Mouse (Mus musculus) lung, embryonic 14.5 days (tissue): ENCODE measurements around the gene Trp53inp2. TPM values are rescaled to one million over a fixed set of nuclear protein-coding genes. Genes with fewer than 3 reads are reported as not detected.
A peak's percentile ranks its signal among the peaks of the same experiment; 100 is the strongest.

Experiments
- ATAC-seq: fragments of 200-750 bp; cut with Nextera tagmentation; 2 replicates; pipeline ENCODE4 v1.8.0; 2017; ENCODE audit warnings: mild to moderate bottlenecking, moderate TSS enrichment, moderate library complexity; ENCODE audit not compliant: insufficient read depth
- DNase-seq: peaks from one replicate; pipeline ENCODE4 v3.0.0-alpha.2; 2015
- H3K27ac ChIP-seq: fragments of 300-500 bp; sonication (generic); 2 replicates; pipeline ENCODE4 v1.5.1; 2014; ENCODE audit warnings: low read depth, mild to moderate bottlenecking, moderate library complexity
- H3K27me3 ChIP-seq: fragments of 300-500 bp; sonication (generic); 2 replicates; pipeline ENCODE4 v1.6.1; 2014; ENCODE audit warnings: low read length, control low read depth; ENCODE audit not compliant: insufficient read depth
- H3K36me3 ChIP-seq: fragments of 300-500 bp; sonication (generic); 2 replicates; pipeline ENCODE4 v1.6.1; 2014; ENCODE audit warnings: control low read depth; ENCODE audit not compliant: insufficient read depth
- H3K4me1 ChIP-seq: fragments of 300-500 bp; sonication (generic); 2 replicates; pipeline ENCODE4 v1.6.1; 2014; ENCODE audit warnings: antibody characterized with exemption, control low read depth; ENCODE audit not compliant: insufficient read depth
- H3K4me2 ChIP-seq: fragments of 300-500 bp; sonication (generic); 2 replicates; pipeline ENCODE4 v1.6.1; 2014; ENCODE audit warnings: mild to moderate bottlenecking
- H3K4me3 ChIP-seq: fragments of 300-500 bp; sonication (generic); 2 replicates; pipeline ENCODE4 v1.5.1; 2014; ENCODE audit warnings: low read depth, low read length
- H3K9ac ChIP-seq: fragments of 300-500 bp; sonication (generic); 2 replicates; pipeline ENCODE4 v1.6.1; 2014
- H3K9me3 ChIP-seq: fragments of 300-500 bp; sonication (generic); 2 replicates; pipeline ENCODE4 v1.6.1; 2016; ENCODE audit warnings: low read depth, low read length, control low read depth
- CTCF ChIP-seq: IDR thresholded peaks from 2 replicates; pipeline ENCODE4 v1.5.1; 2016; ENCODE audit warnings: antibody characterized with exemption, low read depth
- WGBS: fragments of 180-500 bp; shearing (Covaris S2); extraction: QIAGEN DNeasy Blood & Tissue Kit; methylation state at CpG from one replicate; pipeline ENCODE4 v1.1.7; 2014; 5-methylcytosine and 5-hydroxymethylcytosine counted together
- polyA plus RNA-seq: library from polyadenylated mRNA; unstranded; fragments of >200 nt; fragmentation: Nextera tagmentation; extraction: Ambion mirVana; gene quantifications from 2 replicates; pipeline ENCODE4 v1.2.1, GENCODE M21; 2014

The Trp53inp2 gene
- polyA plus RNA-seq: 15.0 and 17.8 TPM in 2 replicates

DNA sequence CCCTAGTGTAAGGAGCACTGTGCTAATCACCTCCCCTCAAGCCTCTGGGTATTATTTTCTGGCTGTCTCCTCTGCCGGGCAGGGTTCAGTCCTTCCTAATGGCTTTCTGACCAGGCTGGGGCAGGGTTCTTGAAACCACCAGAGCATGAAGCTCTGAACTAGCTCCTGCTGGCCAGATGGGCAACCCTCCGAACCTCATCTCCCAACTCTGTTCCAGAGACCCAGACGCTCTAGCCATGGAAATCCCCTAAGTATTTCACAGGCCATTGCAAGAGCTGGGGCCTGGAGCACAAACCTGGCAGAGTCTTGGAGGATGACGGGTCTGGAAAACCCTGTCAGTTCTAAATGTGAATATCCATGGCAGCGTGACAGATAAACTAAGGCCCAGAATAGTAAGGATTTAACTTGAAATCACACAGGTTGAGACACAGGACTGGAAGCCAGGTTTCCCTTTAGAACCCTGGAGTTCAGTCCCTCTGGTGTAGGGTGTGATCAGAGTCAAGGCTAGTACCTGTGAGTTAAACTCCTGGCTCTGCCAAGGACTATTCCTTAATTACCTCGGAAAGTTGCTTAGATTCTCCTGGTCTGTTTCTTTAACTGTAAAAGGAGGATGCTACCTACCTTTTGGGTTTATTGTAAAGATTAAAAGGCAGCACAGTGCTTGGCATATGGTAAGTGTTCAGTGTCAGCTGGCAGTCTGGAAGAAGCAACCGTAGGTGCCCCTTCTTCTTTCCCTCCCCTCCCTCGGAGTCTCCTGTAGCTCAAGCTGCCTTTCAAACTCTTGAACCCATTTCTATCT is at the start of gene Trp53inp2:
TSS of gene Trp53inp2 (plus strand) at position 799 of the 799 bp plus-strand sequence.
- H3K4me1 ChIP-seq: 0 out of 2 replicates have a peak, but pooled peaks cover 4% of the 10 kb centered on the region
- peak within 1 kb of the TSS; percentile 93 for H3K9ac ChIP-seq
- H3K36me3 ChIP-seq: no peaks in the 10 kb centered on the region
- peak within 1 kb of the TSS; percentile 87 for H3K4me2 ChIP-seq
- peak within 1 kb of the TSS; percentile 85 for H3K4me3 ChIP-seq
- DNase-seq (no peak), ATAC-seq (no peak)
- H3K9me3 ChIP-seq: no peaks in the 10 kb centered on the region
- WGBS: 43% methylated on average over 8 of the region's 8 CpGs
- H3K27me3 ChIP-seq: no peaks in the 10 kb centered on the region
- no peak for TF ChIP-seq CTCF
- H3K27ac ChIP-seq: peak within 1 kb of the TSS; percentile 98

DNA sequence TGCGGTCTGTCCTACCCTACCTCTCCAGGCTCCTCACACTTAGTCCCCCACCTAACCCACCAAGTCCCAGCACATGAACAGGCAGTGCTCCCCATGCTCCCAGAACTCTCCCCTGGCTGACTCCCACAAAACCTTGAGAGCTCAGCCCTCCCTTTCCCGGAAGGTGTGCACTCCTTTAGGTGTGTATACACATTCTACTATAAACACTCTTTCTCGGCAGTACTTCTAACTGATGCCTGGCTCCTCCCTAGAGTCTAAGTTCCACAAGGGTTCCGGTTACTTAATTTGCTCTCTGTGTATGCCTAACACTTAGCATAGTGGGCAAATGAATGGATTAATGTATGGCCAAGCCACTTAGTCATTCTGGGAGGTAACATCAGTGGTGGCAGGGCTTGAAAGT is 49.5 kb upstream of the Trp53inp2 start:
- Histone ChIP-seq H3K4me2 (no peak overlapping the region), H3K9me3 (no peaks in the 10 kb centered on the region), H3K4me1 (no peaks in the 10 kb centered on the region), H3K27ac (no peak overlapping the region), H3K4me3 (no peak overlapping the region), H3K9ac (no peak overlapping the region), H3K27me3 (no peaks in the 10 kb centered on the region), H3K36me3 (peaks cover 52% of the 10 kb centered on the region)
- no peak for TF ChIP-seq CTCF
- no peak for ATAC-seq
- 67% methylated on average over 4 of the region's 4 CpGs for WGBS
- DNase-seq: no peak

GRCm38 (mm10) chr2:155333421-155333820 is 47.4 kb upstream of the Trp53inp2 start:
- 91% methylated on average over 1 of the region's 1 CpGs for WGBS
- no peak for ATAC-seq
- TF ChIP-seq CTCF: no peak
- DNase-seq: no peak
- H3K9me3 ChIP-seq: no peaks in the 10 kb centered on the region
- peaks cover 39% of the 10 kb centered on the region; the same call in 1 of the 2 replicates for H3K36me3 ChIP-seq
- H3K27me3 ChIP-seq: no peaks in the 10 kb centered on the region
- H3K27ac ChIP-seq: no peak overlapping the region
- H3K4me2 ChIP-seq: no peak overlapping the region
- H3K4me1 ChIP-seq: no peaks in the 10 kb centered on the region
- no peak overlapping the region for H3K4me3 ChIP-seq
- no peak overlapping the region for H3K9ac ChIP-seq

DNA sequence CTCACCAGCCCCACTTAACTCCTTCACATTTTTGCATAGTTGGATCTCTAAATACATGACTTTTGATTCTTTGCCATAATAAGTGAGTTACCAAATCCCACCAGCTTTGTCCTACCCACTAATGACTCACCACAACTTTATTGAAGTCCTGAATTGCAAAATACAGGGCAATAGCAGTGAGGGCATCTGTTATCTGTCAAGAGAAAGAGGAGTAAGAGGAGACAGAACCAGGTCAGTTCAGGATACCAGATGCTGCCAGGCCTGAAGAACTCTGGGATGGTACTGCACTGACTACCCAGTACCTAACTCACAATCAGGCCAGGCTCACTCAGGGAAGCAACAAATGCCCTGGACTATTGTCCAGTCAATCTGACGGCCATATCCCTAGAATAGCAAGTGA is 45.6 kb upstream of the Trp53inp2 start:
- Histone ChIP-seq H3K4me1 (no peaks in the 10 kb centered on the region), H3K9me3 (no peaks in the 10 kb centered on the region), H3K4me2 (no peak overlapping the region), H3K27ac (no peak overlapping the region), H3K4me3 (no peak overlapping the region), H3K9ac (no peak overlapping the region), H3K36me3 (peaks cover 35% of the 10 kb centered on the region; the same call in 1 of the 2 replicates), H3K27me3 (no peaks in the 10 kb centered on the region)
- no peak for DNase-seq
- TF ChIP-seq CTCF: no peak
- 82% methylated on average over 1 of the region's 1 CpGs for WGBS
- ATAC-seq: no peak

DNA sequence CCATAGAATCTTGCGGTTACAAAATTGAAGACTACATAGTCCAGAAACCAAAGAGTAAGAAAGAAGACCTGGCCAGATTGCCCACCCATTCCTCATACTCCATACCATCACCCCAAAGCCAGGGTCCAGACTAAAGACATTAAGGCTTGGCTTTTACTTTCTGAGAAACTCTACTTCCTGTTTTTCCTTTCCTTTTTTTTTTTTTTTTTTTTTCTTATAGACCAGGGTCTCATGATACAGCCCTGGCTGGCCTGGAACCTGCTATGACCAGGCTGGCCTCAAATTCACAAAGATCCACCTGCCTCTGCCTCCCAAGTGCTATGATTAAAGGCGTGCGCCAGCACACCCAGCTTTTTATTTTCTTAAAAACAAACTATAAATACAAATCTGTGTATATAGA is 44.6 kb upstream of the Trp53inp2 start:
- WGBS: 96% methylated on average over 3 of the region's 3 CpGs
- no peak for DNase-seq
- H3K36me3 ChIP-seq: peaks cover 27% of the 10 kb centered on the region; the same call in 1 of the 2 replicates

GRCm38 (mm10) chr2:155340166-155340565 is 40.7 kb upstream of the Trp53inp2 start:
- ATAC-seq (no peak), DNase-seq (no peak)
- no peak overlapping the region for H3K4me2 ChIP-seq
- H3K27ac ChIP-seq: no peak overlapping the region
- H3K4me1 ChIP-seq: no peaks in the 10 kb centered on the region
- peaks cover 9% of the 10 kb centered on the region; the same call in 1 of the 2 replicates for H3K36me3 ChIP-seq
- TF ChIP-seq CTCF: no peak
- no peaks in the 10 kb centered on the region for H3K27me3 ChIP-seq
- no peak overlapping the region for H3K9ac ChIP-seq
- H3K4me3 ChIP-seq: no peak overlapping the region
- H3K9me3 ChIP-seq: no peaks in the 10 kb centered on the region

More for the DNA sequence above, 44.6 kb upstream of the Trp53inp2 start:
- Histone ChIP-seq H3K27ac (no peak overlapping the region), H3K4me2 (no peak overlapping the region), H3K9ac (no peak overlapping the region), H3K9me3 (no peaks in the 10 kb centered on the region), H3K4me3 (no peak overlapping the region), H3K4me1 (no peaks in the 10 kb centered on the region), H3K27me3 (no peaks in the 10 kb centered on the region)
- no peak for ATAC-seq
- TF ChIP-seq CTCF: no peak

DNA sequence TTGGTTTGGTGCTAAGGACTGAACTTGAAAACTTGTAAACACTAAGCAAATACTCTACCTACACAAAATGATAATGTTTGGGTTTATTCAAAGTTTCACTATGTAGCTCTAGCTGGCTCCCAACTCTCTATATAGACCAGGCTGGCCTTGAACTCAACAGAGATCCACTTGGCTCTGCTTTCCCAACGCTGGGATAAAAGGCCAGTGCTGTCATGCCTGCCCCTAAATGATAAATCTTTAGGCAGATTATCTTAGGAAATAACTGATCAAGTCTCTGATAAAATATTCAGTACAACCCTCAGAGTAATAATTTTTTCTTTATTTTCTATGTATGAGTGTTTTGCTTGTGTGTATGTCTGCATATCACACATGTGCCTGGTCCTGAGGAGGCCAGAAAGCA is 34.2 kb upstream of the Trp53inp2 start:
- DNase-seq: no peak
- WGBS: 51% methylated on average over 1 of the region's 1 CpGs
- Histone ChIP-seq H3K4me3 (no peak overlapping the region), H3K36me3 (0 out of 2 replicates have a peak, but pooled peaks cover 10% of the 10 kb centered on the region), H3K27ac (no peak overlapping the region), H3K27me3 (no peaks in the 10 kb centered on the region), H3K4me2 (no peak overlapping the region), H3K4me1 (no peaks in the 10 kb centered on the region), H3K9me3 (no peaks in the 10 kb centered on the region), H3K9ac (no peak overlapping the region)
- TF ChIP-seq CTCF: no peak
- ATAC-seq: no peak
